Mouse (Mus musculus) embryo, embryonic 9.5 days (tissue): Measurements from ENCODE around the gene Gm21319.
"Not testable (repeated sequence)": the region's sequence is repeated elsewhere in the genome, so short reads cannot be mapped to it uniquely, and the experiment has no call there.

ENCODE experiments used
- DNase-seq: peaks from one replicate; pipeline ENCODE4 v3.0.0-alpha.2; 2017; ENCODE audit errors: extremely low spot score

Gene Gm21319

GRCm38 (mm10) chr12:87775655-87776054 lies at the start of gene Gm21319:
TSS of gene Gm21319 (minus strand) at chr12:87775755.
- DNase-seq, result not testable (repeated sequence)

GRCm38 (mm10) chr12:87816277-87816676 lies 40.7 kb upstream of the Gm21319 start, which contains the start of gene BB287469:
TSS of gene BB287469 (plus strand) at chr12:87816577.
- DNase-seq, result not testable (repeated sequence)

GRCm38 (mm10) chr12:87797971-87798370 lies 22.4 kb upstream of the Gm21319 start:
- not testable (repeated sequence) for DNase-seq

- not testable (repeated sequence) for DNase-seq
Observed at GRCm38 (mm10) chr12:87795212-87795611, 19.7 kb upstream of the Gm21319 start, which contains the start of gene Gm21936. TSS of gene Gm21936 (plus strand) at chr12:87795512.
